Mouse (Mus musculus) spleen, postnatal 0 days (tissue): ENCODE data around the gene Hist1h4k. TPM values are rescaled to one million over a fixed set of nuclear protein-coding genes. Genes with fewer than 3 reads are reported as not detected.

Source experiments
- polyA plus RNA-seq: library from polyadenylated mRNA; unstranded; fragments of >200 nt; fragmentation: Nextera tagmentation; extraction: Ambion mirVana; gene quantifications from 2 replicates; pipeline ENCODE4 v1.2.1, GENCODE M21; 2015

Gene Hist1h4k
- polyA plus RNA-seq: 14.9 and 17.9 TPM in 2 replicates

DNA sequence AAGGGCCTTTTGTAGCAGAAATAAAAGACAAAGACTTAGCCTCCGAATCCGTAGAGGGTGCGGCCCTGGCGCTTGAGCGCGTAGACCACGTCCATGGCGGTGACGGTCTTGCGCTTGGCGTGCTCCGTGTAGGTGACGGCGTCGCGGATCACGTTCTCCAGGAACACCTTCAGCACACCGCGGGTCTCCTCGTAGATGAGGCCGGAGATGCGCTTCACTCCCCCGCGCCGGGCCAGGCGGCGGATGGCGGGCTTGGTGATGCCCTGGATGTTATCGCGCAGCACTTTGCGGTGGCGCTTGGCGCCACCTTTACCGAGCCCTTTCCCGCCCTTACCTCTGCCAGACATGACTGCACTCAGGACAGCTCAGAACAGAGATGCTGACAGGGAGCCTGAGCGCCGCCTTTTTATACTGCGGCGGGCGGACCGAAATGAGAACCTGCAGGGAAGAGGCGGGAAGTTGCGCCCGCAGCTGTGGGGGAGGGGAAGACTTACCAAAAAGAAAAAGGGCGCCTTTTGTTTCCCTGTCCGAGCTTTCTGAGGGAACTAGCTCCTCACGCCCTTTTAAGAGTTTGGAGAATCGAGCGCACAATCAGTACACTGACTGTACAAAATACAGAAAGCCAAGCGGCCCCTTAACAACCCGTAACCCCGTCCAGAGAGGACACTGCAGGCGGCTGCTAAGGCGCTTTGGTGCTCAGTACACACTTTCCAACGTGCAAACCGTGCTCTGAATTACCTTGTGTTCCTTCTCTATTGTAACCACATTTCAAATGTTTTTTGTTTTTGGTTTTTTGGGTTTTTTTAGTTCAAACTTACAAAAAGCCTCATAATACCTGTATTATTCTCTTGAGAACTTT, at the start of gene Hist1h4k:
Gene Hist1h4k, minus strand, starts transcription at position 347 of the 859 bp plus-strand sequence.

DNA sequence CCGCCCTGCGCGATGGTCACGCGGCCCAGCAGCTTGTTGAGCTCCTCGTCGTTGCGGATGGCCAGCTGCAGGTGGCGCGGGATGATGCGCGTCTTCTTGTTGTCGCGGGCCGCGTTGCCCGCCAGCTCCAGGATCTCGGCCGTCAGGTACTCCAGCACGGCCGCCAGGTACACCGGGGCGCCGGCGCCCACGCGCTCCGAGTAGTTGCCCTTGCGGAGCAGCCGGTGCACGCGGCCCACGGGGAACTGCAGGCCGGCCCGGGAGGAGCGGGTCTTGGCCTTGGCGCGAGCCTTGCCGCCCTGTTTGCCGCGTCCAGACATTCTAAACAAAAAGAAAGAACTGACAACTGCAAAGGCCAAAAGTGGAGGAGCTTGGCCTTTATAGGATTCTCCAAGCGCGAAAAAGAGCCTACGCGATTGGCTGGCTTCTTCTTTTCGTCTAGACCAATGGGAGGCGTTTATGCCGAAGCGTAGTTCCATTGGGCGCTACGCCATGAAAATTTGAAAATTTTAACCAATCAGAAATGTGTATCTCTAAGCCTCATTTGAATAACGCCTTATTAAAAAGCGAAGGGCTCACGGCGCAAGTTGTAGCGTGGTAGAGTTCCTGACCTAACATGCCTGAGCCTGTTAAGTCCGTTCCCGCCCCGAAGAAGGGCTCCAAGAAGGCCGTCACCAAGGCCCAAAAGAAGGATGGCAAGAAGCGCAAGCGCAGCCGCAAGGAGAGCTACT, 36.8 kb upstream of the Hist1h4k start, which contains the start of the genes Hist1h2an and Hist1h2bp:
Gene Hist1h2an, minus strand, starts transcription at position 320 of the 731 bp plus-strand sequence.
Gene Hist1h2bp, plus strand, starts transcription at position 563 of the 731 bp plus-strand sequence.

DNA sequence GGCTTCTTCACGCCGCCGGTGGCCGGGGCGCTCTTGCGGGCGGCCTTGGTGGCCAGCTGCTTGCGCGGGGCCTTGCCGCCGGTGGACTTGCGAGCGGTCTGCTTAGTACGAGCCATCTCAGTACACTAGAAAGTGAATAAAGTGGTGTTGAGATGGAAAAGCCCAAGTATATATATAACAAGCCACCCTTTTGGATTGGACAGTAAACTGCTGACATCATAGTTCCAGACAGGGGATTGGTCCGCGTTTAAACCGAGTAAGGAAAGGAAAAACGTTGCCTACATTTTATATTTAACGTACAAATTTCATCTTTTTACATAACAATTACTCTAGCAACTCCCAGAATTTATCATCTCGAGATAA, 32.9 kb upstream of the Hist1h4k start, which contains the start of gene Hist1h3i:
Gene Hist1h3i, minus strand, starts transcription at position 116 of the 363 bp plus-strand sequence.

DNA sequence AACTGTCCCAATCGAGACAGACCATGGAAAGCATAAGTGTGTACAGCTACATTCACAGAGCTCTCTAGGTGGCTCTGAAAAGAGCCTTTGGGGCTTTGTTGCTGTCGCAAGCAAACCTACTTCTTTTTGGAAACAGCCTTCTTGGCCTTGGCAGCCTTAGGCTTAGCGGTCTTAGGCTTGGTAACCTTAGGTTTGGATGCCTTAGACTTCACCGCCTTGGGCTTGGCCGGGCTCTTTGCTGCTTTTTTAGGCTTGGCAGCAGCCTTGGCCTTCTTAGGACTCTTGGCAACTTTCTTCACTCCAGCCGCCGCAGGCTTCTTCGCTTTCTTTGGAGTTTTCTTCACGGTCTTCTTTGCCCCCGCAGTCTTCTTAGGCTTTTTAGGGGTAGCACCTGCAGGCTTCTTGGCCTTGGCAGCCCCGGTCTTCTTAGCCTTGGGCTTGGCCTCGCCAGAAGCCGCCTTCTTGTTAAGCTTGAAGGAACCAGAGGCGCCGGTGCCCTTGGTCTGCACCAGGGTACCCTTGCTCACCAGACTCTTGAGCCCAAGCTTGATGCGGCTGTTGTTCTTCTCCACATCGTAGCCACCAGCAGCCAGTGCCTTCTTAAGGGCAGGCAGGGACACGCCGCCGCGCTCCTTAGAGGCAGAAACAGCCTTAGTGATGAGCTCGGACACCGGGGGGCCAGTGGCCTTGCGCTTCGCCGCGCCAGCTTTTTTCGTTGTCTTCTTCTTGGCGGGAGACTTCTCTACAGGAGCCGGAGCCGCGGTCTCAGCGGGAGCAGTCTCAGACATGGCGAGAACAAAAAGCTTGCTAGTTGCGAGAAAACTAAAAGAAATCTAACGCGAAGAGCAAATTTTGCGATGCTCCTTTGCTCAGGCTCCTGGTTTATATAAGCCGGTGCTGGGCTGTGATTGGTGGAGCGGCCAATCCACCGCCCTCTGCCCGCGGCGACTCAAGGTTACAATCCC, 29.7 kb upstream of the Hist1h4k start, which contains the start of gene Hist1h1b:
Gene Hist1h1b, minus strand, starts transcription at position 859 of the 965 bp plus-strand sequence.

DNA sequence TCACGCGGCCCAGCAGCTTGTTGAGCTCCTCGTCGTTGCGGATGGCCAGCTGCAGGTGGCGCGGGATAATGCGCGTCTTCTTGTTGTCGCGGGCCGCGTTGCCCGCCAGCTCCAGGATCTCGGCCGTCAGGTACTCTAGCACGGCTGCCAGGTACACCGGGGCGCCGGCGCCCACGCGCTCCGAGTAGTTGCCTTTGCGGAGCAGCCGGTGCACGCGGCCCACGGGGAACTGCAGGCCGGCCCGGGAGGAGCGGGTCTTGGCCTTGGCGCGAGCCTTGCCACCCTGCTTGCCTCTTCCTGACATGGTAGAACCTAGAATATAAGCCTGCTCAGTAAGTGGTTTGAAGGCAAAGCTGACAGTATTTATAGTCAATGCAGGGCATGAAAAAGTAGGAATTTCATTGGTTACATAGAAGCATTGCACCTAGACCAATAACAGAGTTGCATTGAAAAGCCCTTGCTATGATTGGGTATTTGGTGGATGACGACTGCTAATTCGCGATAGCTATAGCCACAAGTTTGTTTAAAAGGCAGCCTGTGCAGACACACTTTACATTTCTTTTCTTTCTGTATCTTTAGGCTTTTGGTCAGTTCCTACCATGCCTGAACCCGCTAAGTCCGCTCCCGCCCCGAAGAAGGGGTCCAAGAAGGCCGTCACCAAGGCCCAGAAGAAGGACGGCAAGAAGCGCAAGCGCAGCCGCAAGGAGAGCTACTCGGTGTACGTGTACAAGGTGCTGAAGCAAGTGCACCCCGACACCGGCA, 3.4 kb upstream of the Hist1h4k start, which contains the start of the genes Hist1h2ak and Hist1h2bn:
Gene Hist1h2ak, minus strand, starts transcription at position 304 of the 762 bp plus-strand sequence.
Gene Hist1h2bn, plus strand, starts transcription at position 600 of the 762 bp plus-strand sequence.

DNA sequence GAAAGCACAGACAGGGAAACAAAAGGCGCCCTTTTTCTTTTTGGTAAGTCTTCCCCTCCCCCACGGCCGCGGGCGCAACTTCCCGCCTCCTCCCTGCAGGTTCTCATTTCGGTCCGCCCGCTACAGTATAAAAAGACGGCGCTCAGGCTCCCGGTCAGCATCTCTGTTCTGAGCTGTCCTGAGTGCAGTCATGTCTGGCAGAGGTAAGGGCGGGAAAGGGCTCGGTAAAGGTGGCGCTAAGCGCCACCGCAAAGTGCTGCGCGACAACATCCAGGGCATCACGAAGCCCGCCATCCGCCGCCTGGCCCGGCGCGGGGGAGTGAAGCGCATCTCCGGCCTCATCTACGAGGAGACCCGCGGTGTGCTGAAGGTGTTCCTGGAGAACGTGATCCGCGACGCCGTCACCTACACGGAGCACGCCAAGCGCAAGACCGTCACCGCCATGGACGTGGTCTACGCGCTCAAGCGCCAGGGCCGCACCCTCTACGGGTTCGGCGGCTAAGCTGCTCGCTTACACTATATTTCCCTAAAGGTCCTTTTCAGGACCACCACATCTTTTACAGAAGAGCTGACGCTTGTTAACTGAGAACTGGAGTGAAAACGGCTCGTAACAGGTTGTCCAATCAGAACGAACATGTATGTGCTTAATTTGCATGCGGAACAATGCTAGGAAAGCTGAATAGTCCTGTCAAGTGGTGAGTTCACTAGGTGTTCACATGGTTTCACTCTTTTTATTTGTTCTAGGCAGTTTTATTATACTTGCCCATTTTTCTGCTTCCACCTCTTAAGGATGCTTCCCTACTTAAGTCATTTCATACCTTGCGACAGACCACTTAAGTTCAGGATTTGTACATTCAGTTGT, 15.2 kb downstream of the Hist1h4k start, which contains the start of gene Hist1h4j:
Gene Hist1h4j, plus strand, starts transcription at position 159 of the 862 bp plus-strand sequence.

DNA sequence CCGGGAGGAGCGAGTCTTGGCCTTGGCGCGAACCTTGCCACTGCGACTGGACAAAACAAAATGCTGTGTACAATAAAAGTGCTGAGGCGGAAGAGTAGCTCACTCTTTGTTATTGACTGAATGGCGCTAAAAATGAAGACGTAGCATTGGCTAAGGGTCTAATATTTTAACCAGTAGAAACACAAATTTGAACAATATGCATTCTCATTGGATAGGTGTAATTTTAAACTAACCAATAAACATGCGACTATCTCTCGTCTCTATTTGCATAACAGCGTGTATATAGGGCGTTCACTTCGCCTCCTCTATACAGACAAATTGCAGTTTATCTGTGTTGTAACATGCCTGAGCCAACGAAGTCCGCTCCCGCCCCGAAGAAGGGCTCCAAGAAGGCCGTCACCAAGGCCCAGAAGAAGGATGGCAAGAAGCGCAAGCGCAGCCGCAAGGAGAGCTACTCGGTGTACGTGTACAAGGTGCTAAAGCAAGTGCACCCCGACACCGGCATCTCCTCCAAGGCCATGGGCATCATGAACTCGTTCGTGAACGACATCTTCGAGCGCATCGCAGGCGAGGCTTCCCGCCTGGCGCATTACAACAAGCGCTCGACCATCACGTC, 28.4 kb downstream of the Hist1h4k start, which contains the start of gene Hist1h2bm:
Gene Hist1h2bm, plus strand, starts transcription at position 288 of the 616 bp plus-strand sequence.

DNA sequence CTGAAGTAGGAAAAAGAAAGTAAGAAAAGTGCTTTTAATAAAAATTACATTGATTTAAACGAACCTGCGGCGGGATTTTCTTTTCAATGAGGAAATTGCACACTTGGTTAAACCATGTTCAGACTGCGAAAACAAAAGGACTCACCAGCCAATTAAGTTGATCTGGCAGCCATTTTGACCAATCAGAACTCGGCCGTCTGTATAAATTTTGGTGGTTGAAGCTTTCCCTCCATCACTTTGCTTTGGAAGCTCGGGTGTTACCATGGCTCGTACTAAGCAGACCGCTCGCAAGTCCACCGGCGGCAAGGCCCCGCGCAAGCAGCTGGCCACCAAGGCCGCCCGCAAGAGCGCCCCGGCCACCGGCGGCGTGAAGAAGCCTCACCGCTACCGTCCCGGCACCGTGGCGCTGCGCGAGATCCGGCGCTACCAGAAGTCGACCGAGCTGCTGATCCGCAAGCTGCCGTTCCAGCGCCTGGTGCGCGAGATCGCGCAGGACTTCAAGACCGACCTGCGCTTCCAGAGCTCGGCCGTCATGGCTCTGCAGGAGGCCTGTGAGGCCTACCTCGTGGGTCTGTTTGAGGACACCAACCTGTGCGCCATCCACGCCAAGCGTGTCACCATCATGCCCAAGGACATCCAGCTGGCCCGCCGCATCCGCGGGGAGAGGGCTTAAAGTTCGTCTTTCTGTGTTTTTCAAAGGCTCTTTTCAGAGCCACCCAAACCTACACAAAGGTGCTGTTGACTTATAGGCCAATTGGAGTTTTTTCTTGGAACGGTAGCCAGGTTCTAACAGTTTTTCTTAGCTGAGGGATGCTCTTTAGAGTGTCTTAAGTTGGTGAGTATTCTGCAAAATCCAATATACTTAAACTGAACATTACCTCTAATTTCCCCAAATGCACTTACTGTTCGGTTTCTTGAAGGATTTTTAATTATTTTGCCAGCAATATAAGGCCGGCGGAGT, 32.6 kb downstream of the Hist1h4k start, which contains the start of gene Hist1h3h:
Gene Hist1h3h, plus strand, starts transcription at position 263 of the 961 bp plus-strand sequence.

DNA sequence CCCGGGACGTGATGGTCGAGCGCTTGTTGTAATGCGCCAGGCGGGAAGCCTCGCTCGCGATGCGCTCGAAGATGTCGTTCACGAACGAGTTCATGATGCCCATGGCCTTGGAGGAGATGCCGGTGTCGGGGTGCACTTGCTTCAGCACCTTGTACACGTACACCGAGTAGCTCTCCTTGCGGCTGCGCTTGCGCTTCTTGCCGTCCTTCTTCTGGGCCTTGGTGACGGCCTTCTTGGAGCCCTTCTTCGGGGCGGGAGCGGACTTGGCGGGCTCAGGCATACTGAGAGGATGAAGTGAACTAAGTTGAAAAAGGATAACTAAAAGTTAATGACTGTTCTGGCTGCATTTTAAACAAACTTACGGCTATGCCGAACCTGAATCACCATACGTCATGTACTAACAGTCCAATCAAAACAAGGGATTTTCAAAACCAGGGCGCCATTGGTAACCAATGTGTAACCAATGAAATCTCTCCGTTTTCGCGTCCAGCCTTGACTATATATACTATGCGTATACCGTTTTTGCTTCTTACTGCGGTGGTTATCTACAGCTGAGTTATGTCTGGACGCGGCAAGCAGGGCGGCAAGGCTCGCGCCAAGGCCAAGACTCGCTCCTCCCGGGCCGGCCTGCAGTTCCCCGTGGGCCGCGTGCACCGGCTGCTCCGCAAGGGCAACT, 34.3 kb downstream of the Hist1h4k start, which contains the start of the genes Hist1h2bl and Hist1h2ai:
Gene Hist1h2bl, minus strand, starts transcription at position 280 of the 676 bp plus-strand sequence.
Gene Hist1h2ai, plus strand, starts transcription at position 559 of the 676 bp plus-strand sequence.

Other genes with a start within 250 kb of the Hist1h4k start
- gene Gm11273, start 249.1 kb downstream of the Hist1h4k start, polyA plus RNA-seq: 6.8 and 8.6 TPM in 2 replicates
- gene Zkscan8, start 219.4 kb downstream of the Hist1h4k start, polyA plus RNA-seq: 1.9 and 2.4 TPM in 2 replicates
- 0.06 TPM in 1 of 2 replicates, not detected in the other for gene Olfr1366, start 207.7 kb downstream of the Hist1h4k start, polyA plus RNA-seq
- gene Olfr1535, start 190.6 kb downstream of the Hist1h4k start, polyA plus RNA-seq: 0.07 TPM in 1 of 2 replicates, not detected in the other
- gene Olfr1364, start 168.7 kb downstream of the Hist1h4k start, polyA plus RNA-seq: not detected in 2 replicates
- not detected in 2 replicates for gene Olfr1362, start 136.5 kb downstream of the Hist1h4k start, polyA plus RNA-seq
- gene Olfr11, start 108.0 kb downstream of the Hist1h4k start, polyA plus RNA-seq: not detected in 2 replicates
- gene Olfr1361, start 87.1 kb downstream of the Hist1h4k start, polyA plus RNA-seq: not detected in 2 replicates
- gene Olfr1360, start 73.1 kb downstream of the Hist1h4k start, polyA plus RNA-seq: not detected in 2 replicates
- gene Olfr1359, start 52.4 kb downstream of the Hist1h4k start, polyA plus RNA-seq: not detected in 2 replicates
- 4.7 and 5.7 TPM in 2 replicates for gene Hist1h2bl, start 34.4 kb downstream of the Hist1h4k start, polyA plus RNA-seq
- gene Hist1h2ai, start 34.1 kb downstream of the Hist1h4k start, polyA plus RNA-seq: 57.8 and 92.8 TPM in 2 replicates
- 33.5 and 37.1 TPM in 2 replicates for gene Hist1h3h, start 32.8 kb downstream of the Hist1h4k start, polyA plus RNA-seq
- gene Hist1h2bm, start 28.5 kb downstream of the Hist1h4k start, polyA plus RNA-seq: 7.3 and 10.3 TPM in 2 replicates
- 0.62 and 0.67 TPM in 2 replicates for gene Hist1h4j, start 15.4 kb downstream of the Hist1h4k start, polyA plus RNA-seq
- gene Hist1h2ak, start 3.3 kb upstream of the Hist1h4k start, polyA plus RNA-seq: 201 and 221 TPM in 2 replicates
- gene Hist1h2bn, start 3.6 kb upstream of the Hist1h4k start, polyA plus RNA-seq: 32.0 and 36.8 TPM in 2 replicates
- 52.6 and 68.3 TPM in 2 replicates for gene Hist1h1b, start 30.1 kb upstream of the Hist1h4k start, polyA plus RNA-seq
- 233 and 297 TPM in 2 replicates for gene Hist1h3i, start 32.9 kb upstream of the Hist1h4k start, polyA plus RNA-seq
- 27.1 and 37.7 TPM in 2 replicates for gene Hist1h2an, start 36.7 kb upstream of the Hist1h4k start, polyA plus RNA-seq
- gene Hist1h2bp, start 37.0 kb upstream of the Hist1h4k start, polyA plus RNA-seq: 4.5 and 7.4 TPM in 2 replicates
- 43.0 and 51.7 TPM in 2 replicates for gene Hist1h2bq, start 59.7 kb upstream of the Hist1h4k start, polyA plus RNA-seq
- gene Hist1h2ao, start 60.0 kb upstream of the Hist1h4k start, polyA plus RNA-seq: not detected in 2 replicates
- not detected in 2 replicates for gene Hist1h4m, start 61.2 kb upstream of the Hist1h4k start, polyA plus RNA-seq
- 24.4 and 26.3 TPM in 2 replicates for gene Hist1h4n, start 81.7 kb upstream of the Hist1h4k start, polyA plus RNA-seq
- gene Hist1h2ap, start 83.0 kb upstream of the Hist1h4k start, polyA plus RNA-seq: 7,403 and 9,418 TPM in 2 replicates
- gene Hist1h2br, start 83.2 kb upstream of the Hist1h4k start, polyA plus RNA-seq: 45.1 and 54.8 TPM in 2 replicates
- 1.5 and 1.9 TPM in 2 replicates for gene Zfp184, start 194.6 kb upstream of the Hist1h4k start, polyA plus RNA-seq
- gene Pom121l2, start 230.7 kb upstream of the Hist1h4k start, polyA plus RNA-seq: not detected in 2 replicates